Mouse (Mus musculus) 416B (cell line): Measurements from ENCODE around the gene Gm45713.

ENCODE experiments used
- DNase-seq: peaks from one replicate; pipeline ENCODE4 v3.0.0; 2011; ENCODE audit warnings: low read depth

The Gm45713 gene

GRCm38 (mm10) chr7:45162996-45163615, 27.1 kb upstream of the Gm45713 start:
- DNase-seq, result no peak

- DNase-seq, result no peak
Observed at GRCm38 (mm10) chr7:45162551-45162950, 26.5 kb upstream of the Gm45713 start.

- DNase-seq, result peak; percentile 95
Observed at GRCm38 (mm10) chr7:45161612-45162473, 25.8 kb upstream of the Gm45713 start.

- DNase-seq, result no peak
Observed at GRCm38 (mm10) chr7:45160866-45161265, 24.8 kb upstream of the Gm45713 start.

- no peak for DNase-seq
Observed at GRCm38 (mm10) chr7:45160316-45160800, 24.3 kb upstream of the Gm45713 start.

GRCm38 (mm10) chr7:45158991-45159390, 23.0 kb upstream of the Gm45713 start:
- DNase-seq, result no peak

- DNase-seq, result no peak
Observed at GRCm38 (mm10) chr7:45157459-45157858, 21.4 kb upstream of the Gm45713 start.

- no peak for DNase-seq
Observed at GRCm38 (mm10) chr7:45156206-45156605, 20.2 kb upstream of the Gm45713 start.

- DNase-seq, result peak; percentile 70
Observed at GRCm38 (mm10) chr7:45155590-45155989, 19.6 kb upstream of the Gm45713 start.

- DNase-seq, result peak; percentile 85
Observed at GRCm38 (mm10) chr7:45154993-45155514, 19.0 kb upstream of the Gm45713 start.

- peak; percentile 96 for DNase-seq
Observed at GRCm38 (mm10) chr7:45154096-45154992, 18.3 kb upstream of the Gm45713 start, which contains the start of the genes Pih1d1 and Aldh16a1. Pih1d1 (plus strand) TSS chr7:45154303. Aldh16a1 (minus strand) TSS chr7:45154584.

- DNase-seq, result no peak
Observed at GRCm38 (mm10) chr7:45153586-45153985, 17.6 kb upstream of the Gm45713 start.

- peak; percentile 25 for DNase-seq
Observed at GRCm38 (mm10) chr7:45153052-45153451, 17.0 kb upstream of the Gm45713 start.

GRCm38 (mm10) chr7:45151303-45151702, 15.3 kb upstream of the Gm45713 start:
- no peak for DNase-seq

- DNase-seq, result peak; percentile 26
Observed at GRCm38 (mm10) chr7:45150321-45150720, 14.3 kb upstream of the Gm45713 start.

GRCm38 (mm10) chr7:45149545-45149944, 13.5 kb upstream of the Gm45713 start:
- DNase-seq, result no peak

- no peak for DNase-seq
Observed at GRCm38 (mm10) chr7:45148534-45149098, 12.6 kb upstream of the Gm45713 start.

GRCm38 (mm10) chr7:45147899-45148298, 11.9 kb upstream of the Gm45713 start:
- DNase-seq, result no peak

- DNase-seq, result no peak
Observed at GRCm38 (mm10) chr7:45147267-45147666, 11.2 kb upstream of the Gm45713 start.

- DNase-seq, result no peak
Observed at GRCm38 (mm10) chr7:45145460-45145859, 9.4 kb upstream of the Gm45713 start.
